Mouse (Mus musculus) gastrocnemius, postnatal 10 days (tissue): ENCODE results near the gene Akap2. TPM values are rescaled to one million over a fixed set of nuclear protein-coding genes. Genes with fewer than 3 reads are reported as not detected.

ENCODE experiments used
- DNase-seq: peaks from one replicate; pipeline ENCODE4 v3.0.0; 2021; ENCODE audit warnings: mixed read lengths
- total RNA-seq, 2 experiments: library from RNA; stranded (reverse); gene quantifications; 2 replicates each; pipeline ENCODE4 v1.2.3; 2021

Gene Akap2
- total RNA-seq, 2 experiments from 2014 or later, result 35.9 to 43.1 TPM

DNA sequence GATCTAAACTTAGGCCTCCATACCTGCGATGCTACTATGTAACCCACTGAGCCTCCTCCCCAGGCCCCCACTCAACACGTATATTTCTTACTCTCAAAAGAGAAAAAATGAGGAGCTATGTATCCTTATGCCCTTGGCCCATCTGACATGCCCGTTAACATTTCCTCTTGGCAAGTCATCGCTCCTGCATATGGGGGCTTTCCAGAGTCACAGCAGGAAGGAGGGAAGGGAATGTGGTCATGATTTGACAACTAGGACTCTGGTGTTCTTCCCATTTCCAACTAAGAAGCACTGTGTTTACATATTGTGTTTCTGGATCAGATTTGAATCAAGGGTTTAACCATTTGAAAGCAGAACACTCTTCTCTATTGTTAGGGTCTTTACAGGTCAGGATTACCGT, 15.9 kb upstream of the Akap2 start:
- no peak for DNase-seq

DNA sequence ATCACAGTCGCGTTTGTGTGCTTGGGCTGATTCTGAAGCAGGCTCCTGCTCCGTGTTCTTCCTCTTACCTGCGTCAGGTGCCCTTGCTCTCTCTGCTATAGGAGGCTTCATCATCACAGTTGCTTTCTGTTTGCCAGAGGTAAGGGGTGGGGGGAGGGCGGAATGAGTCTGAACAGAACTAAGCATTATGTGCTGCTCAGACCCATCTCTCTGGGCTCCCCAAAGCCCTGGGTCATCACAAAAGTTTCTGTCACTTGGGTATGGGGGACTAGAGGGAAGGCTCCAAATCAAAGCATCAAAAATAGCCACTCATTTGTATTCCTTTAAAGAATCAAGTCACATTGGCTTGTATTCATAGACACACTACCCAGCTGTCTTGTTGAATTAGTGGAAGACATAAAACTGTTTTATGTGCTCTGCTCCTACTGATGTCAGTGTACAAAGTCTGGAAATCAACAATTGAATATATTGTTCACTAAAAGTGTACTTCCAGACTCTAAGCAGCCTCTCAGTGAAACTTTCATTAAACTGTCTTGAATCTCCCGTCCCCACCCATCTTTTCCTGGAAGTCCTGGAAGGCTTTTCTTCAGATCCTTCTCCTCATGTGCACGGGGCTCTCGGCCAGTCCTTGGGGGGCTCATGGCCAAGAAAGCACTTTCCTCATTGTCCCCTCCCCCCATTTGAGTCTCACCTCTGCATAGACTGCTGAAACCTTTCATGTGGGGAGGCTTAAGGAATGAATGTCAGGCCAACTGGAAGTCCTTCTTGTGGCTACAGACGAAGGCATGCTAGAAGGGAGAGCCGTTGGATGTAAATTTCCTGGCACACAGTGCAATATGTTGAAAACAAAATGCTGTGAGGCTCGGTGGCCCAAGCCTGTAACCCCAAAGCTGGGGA, 13.6 kb upstream of the Akap2 start:
- no peak for DNase-seq

GRCm38 (mm10) chr4:57704575-57704974, 12.9 kb upstream of the Akap2 start:
- no peak for DNase-seq

GRCm38 (mm10) chr4:57715849-57716248, 1.6 kb upstream of the Akap2 start:
- DNase-seq, result no peak

DNA sequence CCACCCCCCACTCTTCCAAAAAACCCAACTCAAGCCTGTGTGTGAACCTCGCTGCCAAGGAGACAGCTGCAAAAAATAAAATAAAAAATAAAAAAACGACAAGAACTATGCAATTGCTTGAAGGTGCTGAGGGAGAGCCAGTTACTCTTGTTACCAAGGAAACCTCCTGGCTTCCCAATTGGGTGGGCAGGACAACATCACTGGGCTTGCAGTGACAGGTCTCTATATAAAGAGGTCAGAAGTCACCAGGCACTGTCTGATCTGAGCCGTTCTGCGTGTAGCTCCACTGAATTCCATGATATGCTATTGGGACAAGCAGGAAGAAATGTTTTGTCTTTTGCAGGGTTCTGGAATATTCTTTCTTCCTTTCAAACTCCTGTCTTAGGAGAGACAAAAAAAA, 722 bp upstream of the Akap2 start:
- no peak for DNase-seq

DNA sequence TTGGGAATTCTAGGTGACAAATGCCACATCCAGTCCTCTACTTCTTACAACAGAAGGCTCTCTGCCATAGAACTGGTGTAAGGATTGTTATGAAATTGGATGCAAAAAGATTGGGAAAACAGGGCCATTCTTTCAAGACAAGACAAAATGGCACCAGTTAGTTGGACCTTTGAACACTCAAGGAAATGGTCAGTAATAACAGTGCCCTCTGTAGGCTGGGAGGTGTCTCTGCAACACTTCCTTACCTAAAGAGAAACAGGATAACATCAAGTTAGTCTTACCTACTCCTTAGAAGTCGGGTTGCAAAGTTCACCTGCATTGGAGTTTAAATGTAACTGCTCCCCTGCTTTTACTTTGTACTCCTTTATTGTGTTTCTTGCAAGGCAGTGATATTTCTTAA, 1.9 kb downstream of the Akap2 start:
- no peak for DNase-seq

- DNase-seq, result no peak
Observed at GRCm38 (mm10) chr4:57720869-57721361, 3.5 kb downstream of the Akap2 start.

DNA sequence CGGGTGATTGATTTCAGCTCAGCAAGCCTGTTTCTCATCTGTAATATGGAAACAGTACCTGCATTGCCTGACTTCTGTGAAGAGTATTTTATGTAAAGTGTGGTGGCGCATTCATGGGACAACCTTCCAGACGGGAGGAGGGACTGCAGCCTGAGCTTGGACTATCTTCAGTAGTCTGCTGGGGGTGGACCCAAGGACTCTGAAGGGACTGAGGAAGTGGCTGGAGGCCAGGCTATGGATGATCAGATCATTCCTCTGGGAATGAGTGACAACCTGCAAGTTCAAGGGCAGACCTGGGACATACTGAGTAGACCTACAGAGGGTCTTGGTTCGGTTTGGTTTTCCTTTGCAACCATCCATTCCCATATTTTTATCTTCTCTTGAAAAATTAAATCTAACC, 4.8 kb downstream of the Akap2 start:
- no peak for DNase-seq

- DNase-seq, result no peak
Observed at GRCm38 (mm10) chr4:57723659-57724058, 6.2 kb downstream of the Akap2 start.

DNA sequence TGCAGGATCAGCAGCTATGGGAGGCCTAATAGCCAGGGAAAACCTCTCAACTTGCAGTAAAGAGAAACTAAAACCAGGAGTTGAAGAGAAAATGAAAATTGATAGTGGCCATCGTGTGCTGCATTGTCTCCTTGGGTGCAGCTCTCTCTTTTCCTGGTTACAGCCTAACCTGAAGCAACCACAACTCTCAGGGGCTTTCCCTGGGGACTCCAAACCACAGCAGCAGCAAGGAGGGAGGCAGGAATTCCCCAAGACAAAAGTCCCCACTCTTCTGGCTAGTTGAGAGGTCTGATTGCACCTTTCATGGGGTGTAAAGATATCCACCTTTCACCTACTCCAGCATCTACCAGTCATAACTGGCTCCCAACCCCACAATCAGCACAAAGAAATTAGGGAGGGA, 8.1 kb downstream of the Akap2 start:
- no peak for DNase-seq

GRCm38 (mm10) chr4:57728611-57729183, 11.2 kb downstream of the Akap2 start:
- no peak for DNase-seq

DNA sequence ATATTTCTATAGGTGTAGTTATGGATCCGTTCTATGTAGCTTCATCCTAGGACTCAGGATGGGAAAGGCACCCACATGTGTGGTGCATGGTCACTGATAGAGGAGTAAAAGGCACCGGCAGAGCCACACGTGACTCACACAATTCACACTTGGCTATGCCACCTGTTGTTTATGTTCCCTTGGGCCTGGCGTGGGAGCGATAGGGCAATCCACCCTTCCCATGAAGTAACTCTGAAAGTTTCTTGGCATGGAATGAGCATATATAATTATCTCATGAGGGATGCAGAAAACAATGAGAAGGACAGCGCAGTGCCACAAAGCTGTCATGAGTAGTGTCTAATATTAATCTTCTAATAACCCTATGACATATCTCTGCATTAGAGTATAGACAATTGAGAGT, 12.6 kb downstream of the Akap2 start:
- no peak for DNase-seq

DNA sequence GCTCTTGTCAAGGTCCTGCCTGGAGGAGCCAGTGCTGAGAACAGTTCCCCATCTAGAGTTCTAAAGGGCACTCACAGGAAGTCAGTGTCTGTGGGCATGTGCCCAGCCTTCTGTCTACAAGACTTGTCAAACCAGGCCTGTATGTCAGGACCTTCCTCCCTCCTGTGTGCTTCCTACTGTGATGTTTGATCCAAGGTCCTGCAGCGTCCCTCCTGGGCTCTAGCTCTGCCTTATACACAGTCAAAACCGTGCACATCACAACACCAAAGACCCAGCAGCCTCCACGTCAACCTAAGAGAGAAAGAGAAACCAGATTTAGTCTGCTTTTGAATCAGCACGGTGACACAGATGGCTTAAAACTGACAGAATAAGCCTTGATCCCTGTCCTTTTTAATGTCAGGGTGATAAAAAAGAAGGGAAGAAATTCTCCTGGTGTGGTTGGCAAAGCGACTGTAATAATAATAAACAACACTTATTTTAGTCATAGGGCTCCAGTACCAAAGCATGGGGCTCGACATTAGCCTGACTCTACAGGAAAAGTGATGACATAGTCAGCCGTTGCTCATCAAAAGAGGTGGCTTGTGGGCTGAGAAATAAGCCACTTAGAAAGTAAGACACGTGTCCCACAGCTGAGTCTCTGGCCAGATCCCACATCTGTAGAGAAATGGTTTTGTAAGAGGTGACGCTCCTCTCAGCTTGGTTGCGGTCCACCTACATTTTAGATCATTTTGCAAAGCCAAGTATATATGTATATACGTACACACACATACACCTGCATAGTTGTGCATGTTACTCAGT, 13.5 kb downstream of the Akap2 start:
- no peak for DNase-seq

DNA sequence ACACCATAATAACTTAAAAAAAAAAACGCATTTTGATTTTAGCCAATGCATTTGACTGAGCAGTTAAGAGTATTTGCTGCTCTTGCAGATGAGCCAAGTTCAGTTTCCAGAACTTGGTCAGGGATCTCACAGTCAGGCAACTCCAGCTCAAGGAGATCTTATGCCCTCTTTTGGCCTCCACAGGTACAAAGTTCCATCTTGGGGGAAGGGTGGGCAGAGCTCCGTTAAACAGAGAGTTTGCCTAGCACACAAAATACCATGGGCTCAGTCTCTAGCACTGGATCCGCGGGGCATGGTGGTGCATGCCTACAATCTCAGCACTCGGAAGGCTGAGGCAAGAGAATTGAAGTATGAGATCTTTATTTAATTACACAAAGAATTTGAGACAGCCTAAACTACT, 14.9 kb downstream of the Akap2 start:
- DNase-seq, result no peak

DNA sequence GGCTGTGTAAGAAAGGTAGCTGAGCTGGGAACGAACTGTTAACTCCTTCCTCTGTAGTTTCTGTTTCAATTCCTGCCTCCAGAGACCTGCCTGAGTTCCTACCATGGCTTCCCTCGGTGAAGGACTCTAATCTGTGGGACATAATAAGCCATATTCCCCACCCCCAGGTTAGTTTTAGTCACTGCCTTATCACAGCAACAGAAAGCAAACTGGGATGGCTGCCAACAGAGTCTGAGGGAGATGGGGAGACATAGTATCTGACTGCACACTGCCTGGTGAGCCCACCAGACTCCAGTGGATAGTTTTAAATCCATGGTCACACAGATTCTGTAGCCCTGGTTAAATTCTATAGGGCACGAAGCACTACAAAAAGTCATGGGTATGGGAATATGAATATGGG, 16.0 kb downstream of the Akap2 start:
- no peak for DNase-seq

DNA sequence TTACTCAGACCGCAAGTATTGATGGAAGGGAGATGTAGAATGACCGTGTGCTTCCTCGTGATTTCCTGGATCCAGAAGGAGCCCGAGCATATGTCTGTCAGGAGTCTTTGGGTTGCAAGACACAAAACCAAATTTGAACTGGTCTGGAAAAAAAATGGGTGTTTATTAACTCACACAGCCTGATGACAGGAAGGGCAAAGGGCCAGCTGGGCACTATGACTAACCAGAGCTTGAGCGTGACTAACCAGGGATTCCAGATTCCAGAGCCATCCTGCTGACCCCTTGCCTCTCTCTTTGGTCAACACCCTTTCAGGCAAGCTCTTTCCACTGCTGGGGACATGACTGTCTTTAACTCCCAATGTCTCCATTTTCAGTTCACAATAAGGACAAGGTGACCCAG, 18.0 kb downstream of the Akap2 start:
- DNase-seq, result peak; percentile 31

GRCm38 (mm10) chr4:57738856-57739552, 21.5 kb downstream of the Akap2 start:
- no peak for DNase-seq

DNA sequence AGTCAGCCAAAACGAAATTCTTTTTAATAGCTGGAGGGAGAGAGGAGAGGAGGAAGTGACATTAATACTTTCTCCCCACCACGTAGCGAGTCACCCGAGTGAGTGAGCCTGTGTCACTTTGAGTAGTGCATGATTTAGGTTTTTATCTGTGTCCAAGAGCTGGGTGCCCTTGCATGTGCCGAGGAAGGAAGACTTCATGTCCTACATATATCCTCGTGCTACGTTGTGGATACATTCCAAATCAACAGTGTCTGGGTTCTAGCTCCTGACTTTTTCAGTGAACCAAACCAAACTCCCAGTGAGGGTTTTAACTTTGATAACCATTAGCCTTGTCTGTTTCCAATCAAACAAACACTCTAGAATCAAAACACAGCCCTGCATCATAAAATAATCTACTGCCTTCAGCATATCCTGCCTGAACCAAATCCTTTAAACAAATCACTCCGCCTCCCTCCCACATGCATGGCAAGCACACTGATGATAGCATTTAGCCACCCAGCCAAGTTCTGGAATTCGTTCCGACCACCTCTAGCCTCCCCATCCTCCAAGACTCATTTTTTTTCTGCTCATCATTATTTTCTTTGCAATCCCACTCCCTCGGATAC, 26.0 kb downstream of the Akap2 start:
- no peak for DNase-seq

DNA sequence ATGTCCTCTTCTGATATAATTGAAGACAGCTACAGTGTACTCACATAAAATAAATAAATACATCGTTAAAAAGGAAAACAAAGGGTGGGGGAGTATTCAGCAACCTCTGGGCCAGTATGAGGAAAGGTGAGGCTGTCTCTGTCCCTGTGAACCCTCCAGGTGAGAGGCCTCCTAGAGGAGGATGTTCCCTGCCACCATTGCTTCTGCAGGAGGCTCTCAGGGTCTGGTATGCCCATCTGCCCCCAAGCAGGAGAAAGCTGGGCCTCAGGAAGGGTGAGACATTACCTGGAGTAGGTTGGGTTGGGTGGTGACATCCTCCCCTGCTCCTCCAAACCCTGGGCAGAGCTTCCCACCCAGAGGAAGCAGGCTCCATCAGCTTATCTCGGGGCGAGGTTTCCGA, 33.2 kb downstream of the Akap2 start:
- no peak for DNase-seq

- no peak for DNase-seq
Observed at GRCm38 (mm10) chr4:57751054-57751453, 33.6 kb downstream of the Akap2 start.

- DNase-seq, result no peak
Observed at GRCm38 (mm10) chr4:57751566-57751965, 34.1 kb downstream of the Akap2 start.

DNA sequence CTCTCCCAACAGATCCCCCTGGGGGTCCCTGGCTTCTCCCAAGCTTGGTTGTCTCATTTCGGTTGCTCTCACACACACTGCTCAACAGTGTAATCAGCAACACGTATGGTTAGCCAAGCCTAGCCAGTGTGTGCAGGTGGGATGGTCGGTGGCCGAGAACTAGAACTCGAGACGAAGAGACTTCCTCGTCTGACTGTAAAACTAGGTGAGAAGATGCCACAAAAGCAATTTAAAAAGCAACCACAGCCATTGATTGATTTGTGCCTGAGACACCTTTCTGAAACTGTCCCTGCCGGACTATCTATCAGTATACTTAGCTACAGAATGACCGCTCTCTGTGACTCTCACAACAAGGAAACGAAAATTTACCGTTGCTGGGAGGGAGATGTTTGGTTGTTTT, 37.6 kb downstream of the Akap2 start:
- DNase-seq, result no peak
